Mouse (Mus musculus) right cerebral cortex, postnatal 36 days (tissue): Measurements from ENCODE around the gene Ankrd40.

Experiments
- DNase-seq, 2 experiments: peaks; one replicate each; pipeline ENCODE4 v3.0.0; 2022; ENCODE audit warnings: low spot score in 2 of 2, mixed read lengths in 1 of 2

Ankrd40 gene

DNA sequence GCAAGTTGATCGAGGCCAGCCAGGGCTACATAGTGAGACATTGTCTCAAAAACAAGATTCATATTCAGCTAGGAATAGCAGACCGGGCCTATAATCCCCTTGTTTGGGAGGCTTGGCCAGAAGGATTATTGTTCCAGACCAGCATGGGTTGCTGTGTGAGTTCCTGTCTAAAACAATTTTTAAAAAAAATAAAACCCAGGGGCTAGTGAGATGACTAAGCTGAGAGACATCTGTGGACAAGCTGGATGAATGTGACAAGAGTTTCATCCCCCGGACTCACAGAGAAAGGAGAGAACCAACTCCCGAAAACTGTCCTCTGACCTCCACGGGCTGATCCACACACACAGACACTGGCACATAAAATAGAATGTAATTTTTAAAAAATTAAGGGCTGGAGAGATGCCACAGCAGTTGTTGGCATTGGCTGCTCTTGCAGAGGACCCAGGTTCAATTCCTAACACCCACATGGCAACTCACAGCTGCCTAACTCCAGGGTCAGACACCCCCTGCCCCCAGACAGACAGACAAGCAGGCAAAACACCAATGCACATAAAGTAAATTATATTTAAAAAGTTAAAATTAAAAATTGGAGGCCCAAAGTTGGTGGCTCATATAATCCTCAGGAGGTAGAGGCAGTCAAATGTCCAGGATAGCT is 4.4 kb upstream of the Ankrd40 start:
- DNase-seq: no peak

DNA sequence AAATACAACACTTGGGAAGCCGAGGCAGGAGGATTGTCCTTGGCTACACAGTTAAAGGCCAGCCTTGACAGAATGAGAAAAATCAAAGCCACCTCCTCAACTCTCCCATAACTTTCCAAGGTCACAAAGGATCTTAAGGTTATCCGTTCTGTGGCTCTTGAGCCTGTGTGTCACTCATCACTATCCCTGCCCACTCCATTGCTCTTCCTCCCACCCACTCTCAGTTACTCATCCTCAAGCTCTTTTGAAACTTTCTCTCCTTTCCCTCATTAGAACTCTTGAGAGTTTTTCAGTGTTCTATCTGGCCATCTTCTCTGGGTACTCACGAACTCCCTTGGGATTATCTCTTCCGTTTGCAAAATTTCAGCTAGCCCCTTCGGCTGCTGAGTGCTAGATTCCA is 3.2 kb upstream of the Ankrd40 start:
- DNase-seq: no peak

DNA sequence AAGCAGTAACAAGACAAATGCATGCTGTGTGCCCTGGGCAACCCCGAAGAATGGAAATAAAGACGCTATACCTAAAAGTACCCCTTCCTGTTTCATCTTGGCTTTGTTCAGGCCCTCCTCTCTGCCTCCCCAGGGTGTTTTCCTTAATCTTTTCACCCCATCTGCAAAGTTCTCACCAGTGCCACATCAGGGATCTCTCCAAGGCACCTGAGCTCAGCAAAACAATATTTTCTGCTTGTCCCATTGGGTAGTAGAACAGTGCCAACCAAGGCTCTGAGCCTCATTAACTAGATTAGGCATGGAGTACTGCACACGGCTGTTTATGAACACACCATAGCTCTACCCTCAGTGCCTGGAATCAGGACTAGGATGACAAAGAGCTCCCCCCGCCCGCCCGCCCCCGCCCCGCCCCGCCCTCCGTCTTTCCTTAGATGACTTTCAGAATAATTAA is 815 bp upstream of the Ankrd40 start:
- DNase-seq: no peak

DNA sequence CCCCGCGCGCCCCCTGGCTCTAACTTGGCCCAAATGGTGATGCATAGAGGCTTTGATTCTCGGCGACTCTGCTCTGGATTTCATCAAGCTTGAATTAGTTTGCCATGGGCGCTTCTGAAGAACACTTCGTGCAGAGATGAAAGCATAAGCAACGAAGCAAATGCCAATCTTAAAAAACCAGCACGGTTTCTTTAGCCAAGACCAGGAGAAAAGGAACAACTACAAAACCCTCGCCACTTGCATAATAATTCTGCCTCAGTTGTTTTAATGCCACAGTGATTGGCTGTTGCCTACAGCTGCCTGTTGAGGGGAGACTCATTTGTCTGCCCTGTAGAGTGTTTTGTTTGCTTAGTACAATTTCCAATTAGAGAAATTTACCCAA is 834 bp downstream of the Ankrd40 start:
- no peak for DNase-seq

DNA sequence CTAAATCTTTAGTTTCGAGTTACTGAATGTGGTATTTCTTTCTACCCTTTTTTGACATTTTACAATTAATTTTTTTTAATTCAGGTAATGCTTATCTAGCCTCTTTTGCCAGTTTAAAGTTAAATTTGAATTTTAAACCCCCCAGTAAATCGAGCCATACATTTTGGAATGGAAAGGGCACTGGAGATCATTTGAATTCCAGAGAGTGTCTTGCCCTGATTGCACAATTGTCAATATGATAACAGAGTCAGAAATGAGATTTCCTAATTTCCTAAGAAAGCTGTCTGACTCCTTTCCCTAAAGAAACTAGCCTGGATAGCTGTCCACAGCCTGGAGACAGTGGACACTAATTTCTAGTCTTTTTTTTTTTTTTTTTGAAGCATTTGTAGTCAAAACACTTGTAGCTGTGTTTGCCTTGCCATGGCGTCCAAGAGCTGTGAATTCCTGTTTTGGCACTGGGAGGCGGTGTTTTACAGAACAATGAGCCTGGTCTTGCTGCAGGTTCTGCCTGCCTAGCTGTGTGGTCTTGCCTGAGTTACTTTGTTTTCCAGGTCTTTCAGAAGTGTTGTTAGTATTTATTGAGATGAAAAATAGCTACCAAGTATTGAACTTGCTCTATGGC is 1.6 kb downstream of the Ankrd40 start:
- DNase-seq: peak; percentile 67 to 69

DNA sequence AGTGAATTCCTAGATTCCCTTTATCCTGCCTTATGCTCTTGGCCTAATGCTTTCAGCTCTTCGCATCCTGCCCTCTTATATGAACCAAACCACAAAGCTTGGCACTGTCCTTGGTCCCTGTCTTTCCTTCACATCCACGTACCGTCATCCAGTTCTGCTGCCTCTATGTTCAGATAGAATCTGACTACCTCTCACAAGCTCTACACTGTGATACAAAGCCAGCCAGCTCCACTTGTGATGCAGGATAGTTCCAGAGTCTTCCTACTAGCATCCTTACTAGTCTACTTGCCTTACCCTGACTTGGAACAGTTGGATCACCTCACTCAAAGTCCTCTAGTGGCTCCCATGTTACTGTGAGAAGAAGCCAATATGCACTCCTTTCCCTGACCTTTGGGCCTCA is 2.4 kb downstream of the Ankrd40 start:
- DNase-seq: no peak

DNA sequence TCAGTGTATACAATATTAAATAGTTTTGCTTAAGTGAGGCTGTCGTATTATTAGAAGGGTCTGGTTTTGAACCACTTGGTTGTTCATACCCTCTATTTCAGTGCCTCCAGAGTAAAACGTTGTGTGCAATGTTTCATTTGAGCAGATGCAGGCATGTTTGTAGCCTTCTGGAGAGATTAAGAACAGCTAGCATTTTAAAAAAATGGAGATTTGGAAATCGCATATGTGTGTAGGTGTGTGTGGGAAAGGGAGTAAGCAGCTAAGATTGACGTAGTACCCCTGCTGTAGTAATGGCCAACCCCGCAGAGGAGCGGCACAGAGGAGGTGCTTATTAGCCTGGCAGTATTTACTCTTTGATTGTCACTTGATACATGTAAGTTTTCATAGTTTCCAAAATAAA is 4.9 kb downstream of the Ankrd40 start:
- peak in 1 of 2 experiments; percentile 23 for DNase-seq

DNA sequence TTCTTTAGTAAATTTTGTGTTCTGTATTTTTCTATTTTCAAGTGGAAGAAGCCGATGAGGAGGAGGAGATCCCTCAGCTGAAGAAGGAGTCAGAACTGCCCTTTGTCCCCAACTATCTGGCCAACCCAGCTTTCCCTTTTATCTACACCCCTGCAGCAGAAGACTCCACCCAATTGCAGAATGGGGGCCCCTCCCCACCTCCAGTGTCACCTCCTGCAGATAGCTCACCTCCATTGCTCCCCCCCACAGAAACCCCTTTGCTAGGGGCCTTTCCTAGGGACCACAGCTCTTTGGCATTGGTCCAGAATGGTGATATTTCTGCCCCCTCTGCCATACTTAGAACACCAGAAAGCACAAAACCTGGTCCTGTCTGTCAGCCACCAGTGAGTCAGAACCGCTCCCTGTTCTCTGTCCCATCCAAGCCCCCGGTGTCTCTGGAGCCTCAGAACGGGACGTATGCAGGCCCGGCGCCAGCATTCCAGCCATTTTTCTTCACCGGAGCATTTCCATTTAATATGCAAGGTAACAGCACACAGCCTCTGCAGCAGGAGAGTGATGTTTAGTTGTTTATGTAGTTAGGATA is 6.7 kb downstream of the Ankrd40 start:
- DNase-seq: no peak

DNA sequence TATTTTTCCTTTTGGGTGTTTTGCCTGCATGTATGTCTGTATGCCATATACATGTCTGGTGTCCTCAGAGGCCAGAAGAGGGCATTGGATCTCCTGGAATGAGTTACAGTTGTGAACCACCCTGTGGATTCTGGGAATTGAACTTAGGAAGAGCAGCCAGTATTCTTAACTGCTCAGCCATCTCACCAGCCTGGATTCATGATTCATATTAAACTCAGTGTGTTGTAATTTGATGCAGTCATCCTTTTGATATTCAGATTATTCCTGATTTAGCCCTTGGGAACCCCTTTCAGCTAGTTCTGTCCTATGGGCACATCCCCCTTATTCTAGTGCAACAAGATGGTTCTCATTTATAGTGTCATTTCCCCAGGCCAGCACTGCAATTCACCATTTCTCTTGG is 8.8 kb downstream of the Ankrd40 start:
- DNase-seq: no peak

DNA sequence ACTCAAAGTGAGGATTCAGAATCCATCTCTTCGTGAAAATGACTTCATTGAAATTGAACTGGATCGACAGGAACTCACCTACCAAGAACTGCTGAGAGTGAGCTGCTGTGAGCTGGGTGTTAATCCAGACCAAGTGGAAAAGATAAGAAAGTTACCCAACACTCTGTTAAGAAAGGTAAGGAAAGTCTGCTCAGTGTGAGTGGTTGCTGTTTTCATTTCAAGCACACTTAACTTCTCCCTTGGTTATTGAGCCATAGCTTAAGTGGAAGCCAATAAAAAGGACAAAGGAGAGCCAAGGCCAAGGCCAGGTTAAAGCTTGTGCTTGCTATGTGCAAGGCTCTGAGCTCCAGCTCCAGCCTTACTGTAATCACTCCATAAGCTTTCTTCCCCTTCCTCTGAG is 10.5 kb downstream of the Ankrd40 start:
- no peak for DNase-seq

DNA sequence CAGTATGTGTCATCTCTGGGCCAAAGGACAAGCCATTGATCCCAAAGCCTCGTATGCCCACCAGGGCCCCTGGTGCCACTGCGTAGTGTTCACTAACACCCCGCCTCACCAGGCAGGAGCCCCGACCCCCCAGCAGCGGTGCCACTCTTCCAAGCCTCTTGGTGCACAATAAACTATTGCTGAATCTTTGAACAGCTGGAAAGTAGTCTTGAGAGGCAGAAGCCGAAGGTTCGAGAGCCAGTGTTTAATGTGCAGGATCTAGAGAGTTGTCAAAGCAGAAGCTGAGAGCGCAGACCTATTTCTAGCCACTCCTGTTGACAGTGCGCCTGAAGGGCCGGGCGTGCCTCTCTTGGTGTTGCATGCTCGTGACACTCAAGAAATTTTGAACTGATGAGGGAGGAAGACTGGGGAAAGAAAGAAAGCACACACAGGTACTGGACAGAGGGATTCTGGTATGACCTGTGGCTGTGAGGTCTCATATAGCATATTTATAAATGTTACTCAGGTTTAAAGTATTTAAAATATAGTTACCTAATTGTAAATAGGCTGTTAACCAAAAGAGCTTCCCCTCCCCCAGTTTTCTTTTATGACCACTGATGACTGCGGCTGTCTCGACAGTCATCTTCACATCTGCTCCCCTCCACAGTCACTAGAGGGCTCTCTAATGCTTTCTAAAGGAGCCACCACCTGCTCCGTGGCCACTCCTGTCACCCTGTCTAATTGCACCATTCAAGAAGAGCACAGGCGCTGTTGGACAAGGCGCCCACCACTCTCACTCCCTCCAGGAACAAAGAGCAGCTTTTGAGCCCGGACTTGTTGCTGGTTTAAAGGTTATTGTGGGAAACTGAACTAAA is 12.2 kb downstream of the Ankrd40 start:
- DNase-seq: peak in 1 of 2 experiments; percentile 32

DNA sequence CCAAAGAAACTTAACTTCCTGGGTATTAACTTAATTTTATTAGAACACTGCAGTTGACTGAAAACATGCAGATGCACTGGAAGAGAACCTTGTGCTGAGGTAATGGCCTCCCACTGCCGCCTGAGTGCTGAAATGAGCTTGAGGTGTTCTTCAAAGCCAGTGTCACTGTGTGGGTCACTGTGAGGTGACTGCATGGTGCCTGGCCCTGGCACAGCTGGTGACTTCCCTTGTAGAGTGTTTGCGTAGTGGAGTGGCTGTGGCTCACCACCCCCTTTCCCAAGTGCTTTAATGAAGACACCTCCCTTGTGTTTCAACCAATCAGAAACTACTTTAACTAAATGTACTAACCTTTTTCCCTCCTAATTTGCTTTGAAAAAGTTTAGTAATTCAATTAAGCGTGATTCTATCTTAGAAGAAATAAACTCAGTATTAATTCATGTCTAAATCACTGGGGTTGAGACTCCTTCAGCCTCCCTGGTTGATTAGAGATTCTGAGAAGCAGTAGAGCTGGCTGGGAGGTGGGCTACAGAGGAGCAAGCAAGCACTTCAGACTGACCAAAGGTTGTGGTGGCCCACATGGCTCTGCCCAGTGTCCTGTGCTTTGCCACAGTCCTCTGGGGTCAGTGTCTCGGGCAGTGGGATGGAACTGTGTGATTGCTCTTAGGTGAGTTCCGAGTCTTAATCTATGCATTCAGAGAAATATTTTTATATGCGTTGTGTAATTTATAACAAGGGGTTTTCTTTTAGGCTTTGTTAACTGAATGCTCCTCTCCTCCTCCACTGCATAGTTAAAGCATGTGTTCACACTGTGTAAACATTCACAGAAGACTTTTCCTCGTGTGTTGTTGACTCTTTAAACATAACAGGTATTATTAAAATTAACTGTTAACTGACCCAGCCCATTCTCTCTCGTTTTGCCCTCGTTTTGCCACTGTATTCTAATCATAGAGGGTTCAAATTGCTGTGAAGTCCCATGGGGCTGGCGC is 13.4 kb downstream of the Ankrd40 start:
- no peak for DNase-seq

DNA sequence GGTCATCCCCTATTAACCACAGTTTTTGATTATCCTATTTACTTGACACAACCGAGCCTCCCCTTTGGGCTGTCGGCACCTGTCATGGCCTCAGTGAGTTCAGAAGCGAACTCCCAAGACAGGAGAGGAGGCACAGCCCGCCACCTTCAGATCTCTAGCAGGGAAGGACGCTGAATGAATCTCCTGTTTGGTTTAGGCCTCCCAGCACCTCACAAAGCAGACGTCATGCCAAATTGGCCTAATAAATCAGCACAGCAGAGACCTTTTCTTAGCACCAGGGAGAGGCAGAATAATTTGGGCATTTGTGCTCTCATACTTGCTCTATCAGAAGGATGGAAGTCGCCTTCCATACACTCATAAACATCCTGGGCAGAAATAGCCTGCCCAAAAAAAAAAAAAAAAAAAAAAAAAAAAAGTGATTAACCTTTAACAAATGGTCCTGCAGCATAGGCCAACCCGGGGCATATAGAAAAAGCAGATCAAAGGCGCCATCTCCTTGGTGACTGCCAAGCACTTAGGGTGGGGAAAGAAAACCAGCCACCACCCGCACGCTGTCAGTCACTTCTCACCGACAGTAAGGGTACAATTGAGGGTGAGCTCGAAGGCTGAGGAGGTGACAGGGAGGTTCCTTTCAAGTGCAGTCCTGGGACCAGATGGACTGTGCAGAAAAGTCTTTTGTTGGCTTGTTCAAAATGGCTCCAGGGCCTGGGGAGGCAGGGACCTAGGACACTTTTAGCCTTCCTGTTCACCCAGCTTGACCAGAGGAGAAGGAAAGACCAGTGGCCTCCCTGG is 14.5 kb downstream of the Ankrd40 start:
- no peak for DNase-seq

DNA sequence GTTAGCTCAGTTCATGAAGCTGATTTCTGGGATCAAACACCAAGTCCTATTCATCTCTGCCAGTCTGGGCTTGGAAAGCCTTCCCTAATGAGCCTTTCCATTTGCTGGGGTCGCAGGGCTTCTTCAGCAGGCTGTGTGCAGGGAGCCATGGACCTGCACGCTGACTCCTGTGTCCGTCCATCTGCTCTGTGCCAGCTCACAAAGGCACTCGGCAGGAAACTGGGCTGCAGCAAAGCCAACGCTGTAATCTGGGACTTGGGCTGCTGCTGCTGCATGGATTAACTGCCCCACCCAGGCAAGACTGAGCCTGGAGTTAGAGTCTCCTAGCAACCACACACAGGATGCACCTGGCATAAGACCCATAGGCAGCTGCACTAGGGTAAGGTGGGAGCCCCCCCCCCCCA is 16.2 kb downstream of the Ankrd40 start:
- DNase-seq: no peak

DNA sequence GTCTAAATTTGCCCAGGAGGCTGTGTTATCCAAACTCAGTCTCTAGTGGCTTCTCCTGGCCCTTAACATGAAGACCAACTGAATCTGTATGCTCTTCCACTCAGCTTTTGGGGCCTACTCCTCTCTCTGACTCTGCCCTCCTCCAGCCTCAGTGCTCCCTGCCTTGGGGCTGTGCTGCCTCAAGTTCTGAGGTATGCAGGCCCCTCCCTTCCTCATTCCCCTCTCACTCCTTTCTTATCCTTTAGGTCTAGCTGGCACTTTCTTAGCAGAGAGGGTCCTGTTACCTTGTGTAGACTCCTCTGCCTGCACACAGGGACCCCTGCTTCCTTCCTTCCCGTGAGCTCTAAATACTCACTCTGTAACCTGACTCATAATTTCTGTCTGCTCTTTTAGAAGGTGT is 16.7 kb downstream of the Ankrd40 start:
- no peak for DNase-seq

DNA sequence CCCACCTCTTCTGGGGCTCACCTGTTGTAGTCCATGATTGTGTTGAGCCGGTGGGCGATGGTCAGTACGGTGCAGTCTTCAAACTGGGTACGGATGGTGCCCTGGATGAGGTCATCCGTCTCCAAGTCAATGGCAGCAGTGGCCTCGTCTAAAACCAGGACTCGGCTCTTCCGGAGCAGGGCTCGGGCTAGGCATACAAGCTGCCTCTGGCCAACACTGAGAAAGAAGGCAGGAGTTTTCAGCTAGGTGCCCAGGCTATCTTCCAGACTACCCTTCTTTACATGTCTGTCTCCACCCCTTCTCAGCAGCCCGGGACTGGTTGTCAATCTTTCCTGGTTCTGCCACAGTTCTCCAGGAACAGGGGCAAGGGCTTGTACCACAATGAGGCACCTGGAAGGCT is 18.1 kb downstream of the Ankrd40 start:
- DNase-seq: no peak

DNA sequence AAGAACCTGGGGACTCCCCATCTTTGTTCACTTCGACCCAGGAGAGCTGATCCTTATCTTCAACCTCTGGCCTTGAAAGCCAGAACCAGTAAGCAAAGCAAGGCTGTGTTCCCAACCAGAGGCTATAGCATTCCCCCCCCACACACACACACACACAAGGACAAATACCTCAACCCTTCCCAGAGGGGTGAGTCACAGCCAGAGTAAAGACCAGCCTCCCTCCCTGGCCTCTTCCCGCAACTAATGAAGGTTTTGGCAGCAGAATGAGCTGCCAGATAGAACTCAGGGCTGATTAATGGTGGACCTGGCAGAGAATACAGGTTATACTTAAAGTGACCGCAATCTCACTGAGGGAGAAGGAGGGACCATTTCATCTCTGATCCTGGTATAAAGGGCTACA is 18.8 kb downstream of the Ankrd40 start:
- no peak for DNase-seq

DNA sequence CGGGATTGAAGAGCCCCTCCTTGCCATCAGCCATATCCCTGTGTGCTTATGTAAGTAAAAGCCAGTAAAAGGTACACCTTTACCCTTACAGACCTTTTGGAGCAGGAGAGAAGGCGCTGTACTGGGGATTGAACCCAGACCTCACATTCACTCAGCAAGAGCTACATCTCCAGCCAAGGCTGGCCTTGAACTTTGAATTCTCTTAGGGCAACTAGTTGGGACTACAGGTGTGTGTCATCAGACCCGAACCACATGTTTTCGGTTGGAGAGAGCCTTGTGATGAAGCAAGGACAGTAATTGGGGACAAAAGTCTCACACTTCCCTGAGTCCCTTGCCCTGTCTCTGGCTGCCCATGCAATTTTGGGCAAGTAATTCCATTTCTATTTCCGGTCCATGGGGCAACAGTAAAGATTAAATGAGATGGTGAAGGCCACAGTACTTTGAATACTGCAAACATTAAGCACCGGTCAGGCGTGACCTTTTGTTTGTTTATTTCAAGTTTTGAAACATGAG is 19.3 kb downstream of the Ankrd40 start:
- no peak for DNase-seq

DNA sequence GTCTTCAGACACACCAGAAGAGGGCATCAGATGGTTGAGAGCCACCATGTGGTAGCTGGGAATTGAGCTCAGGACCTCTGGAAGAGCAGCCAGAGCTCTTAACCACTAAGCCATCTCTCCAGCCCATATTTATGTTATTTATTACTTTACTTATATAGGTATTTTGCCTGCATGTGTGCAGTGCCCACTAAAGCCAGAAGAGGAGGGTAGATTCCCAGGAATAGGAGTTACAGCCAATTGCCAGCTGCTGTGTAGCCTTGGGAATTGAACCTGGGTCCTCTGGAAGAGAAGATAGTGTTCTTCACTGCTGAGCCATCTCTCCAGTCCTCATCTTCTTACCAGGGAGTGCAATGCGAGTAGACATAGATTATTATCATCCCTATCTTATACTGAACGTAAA is 22.0 kb downstream of the Ankrd40 start:
- DNase-seq: no peak

DNA sequence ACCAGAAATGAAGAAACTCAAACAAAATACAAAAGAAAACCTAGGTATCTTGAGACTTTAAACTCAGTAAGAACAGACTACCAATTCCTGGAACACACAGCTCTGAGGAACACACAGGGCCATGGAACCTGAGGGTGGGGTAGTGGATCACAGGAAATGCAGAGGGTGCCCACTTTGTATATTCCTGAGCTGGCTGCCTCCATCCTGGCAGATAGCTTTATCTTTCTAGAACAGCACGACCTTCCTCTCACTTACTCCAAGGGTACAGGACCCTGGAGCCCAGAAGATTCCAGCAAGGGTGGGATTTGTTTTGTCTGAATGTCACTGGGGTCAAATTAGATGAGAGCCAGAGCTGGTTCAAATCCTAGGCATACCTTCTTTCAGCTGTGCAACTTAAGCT is 22.5 kb downstream of the Ankrd40 start:
- DNase-seq: no peak
